Mouse (Mus musculus) T-cell, adult 2 months (primary cell): ENCODE data around the gene Ptgds.

Experiments
- DNase-seq: peaks from one replicate; pipeline ENCODE4 v3.0.0; 2022; ENCODE audit warnings: low spot score

The Ptgds gene

DNA sequence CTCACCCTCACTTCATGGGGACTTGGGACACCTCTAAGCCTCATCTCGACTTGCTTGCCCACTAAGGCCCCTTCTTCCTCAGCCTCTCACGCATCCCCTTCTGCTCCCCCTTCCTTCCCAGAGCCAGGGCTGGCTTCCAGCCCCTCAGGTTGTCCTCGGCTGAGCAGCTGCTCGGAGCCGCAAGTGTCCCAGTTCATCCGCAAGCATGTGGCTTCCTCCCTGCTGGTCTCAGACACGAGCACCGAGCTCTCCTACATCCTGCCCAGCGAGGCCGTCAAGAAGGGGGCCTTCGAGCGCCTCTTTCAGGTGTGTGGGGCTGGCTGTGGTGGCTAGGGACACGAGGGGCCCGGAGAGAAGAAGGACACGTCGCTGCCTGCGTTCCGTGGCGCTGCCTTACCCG is 28.8 kb downstream of the Ptgds start:
- DNase-seq, result no peak

- no peak for DNase-seq
These were observed 33.5 kb downstream of the Ptgds start for GRCm38 (mm10) chr2:25436286-25436820.

- DNase-seq, result no peak
These were observed 35.6 kb downstream of the Ptgds start for GRCm38 (mm10) chr2:25434292-25434691.

DNA sequence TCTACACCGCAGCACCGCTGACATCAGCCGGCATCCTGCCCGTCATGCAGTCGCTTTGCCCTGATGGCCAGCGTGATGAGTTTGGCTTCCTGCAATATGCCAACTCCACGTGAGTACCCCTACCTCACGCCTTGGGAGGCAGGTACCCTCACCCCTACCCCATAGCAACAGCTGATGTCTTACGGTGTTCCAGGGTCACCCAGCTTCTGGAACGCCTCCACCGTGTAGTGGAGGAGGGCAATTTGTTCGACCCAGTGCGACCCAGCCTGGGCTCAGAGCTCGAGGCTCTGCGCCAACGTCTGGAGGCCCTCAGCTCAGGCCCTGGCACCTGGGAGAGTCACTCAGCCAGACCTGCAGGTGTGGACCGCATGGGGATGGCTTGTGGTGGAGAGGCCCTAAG is 36.7 kb downstream of the Ptgds start:
- DNase-seq, result no peak

GRCm38 (mm10) chr2:25432326-25433098 is 37.3 kb downstream of the Ptgds start:
- DNase-seq, result no peak

GRCm38 (mm10) chr2:25431308-25431855 is 38.5 kb downstream of the Ptgds start:
- no peak for DNase-seq

GRCm38 (mm10) chr2:25430395-25431233 is 39.2 kb downstream of the Ptgds start:
- no peak for DNase-seq

DNA sequence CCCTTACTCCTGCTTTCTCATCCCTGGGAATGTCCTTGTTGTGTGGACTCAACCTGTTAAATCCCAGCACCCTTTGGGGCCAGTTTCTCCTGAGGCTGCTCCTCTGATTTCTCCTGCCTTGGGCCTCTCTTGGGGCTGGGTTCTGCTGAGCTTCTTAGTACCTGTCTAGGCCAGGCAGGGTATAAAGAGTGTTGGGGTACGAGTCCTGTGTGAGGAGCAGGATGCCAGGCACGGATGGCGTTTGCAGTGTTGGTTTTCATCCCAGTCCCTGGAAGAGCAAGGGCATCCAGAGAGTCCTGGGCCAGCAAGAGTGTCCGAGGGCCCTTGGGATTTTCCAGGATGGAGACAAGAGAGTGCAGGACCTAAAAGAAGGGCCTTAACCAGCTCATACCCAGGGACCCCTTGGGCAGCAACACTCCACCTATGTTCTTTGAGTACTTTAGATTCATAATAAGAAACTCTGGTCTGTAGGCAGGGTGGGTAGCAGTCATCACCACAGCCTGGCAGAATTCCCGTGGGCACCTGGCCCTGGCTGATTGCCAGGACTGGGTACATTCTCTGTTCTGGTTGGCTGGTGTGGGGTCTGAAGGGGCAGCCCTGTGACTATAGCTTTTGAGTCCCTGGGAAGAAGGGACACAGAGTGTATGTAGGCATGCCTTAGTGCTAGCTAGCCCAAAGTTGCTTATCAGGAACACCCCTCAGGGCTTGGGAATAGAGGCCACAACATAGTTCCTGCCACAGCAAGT is 40.2 kb downstream of the Ptgds start:
- DNase-seq, result no peak

GRCm38 (mm10) chr2:25428442-25429236 is 41.2 kb downstream of the Ptgds start, which contains the start of gene Abca2:
TSS of gene Abca2 (plus strand) at chr2:25428703.
- DNase-seq, result peak; percentile 94

DNA sequence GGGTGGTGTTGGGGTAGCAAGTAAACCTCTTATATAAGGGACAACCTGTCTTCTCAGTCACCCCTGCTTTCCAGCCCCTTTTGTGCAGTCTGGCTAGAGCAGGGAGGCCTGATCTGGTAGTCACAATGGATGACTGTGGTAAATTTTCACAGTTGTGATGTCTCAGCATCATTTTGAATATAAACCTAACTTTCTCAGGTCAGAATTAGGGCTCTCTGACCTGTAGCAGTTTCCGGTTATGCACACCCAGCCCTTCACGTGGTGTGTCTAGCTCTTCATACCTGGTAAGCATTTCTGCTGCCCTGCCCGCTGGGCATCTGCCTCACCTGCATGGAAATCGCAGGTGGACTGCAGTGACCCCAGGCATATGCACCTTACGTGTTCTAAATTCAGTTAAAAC is 42.6 kb downstream of the Ptgds start:
- no peak for DNase-seq

DNA sequence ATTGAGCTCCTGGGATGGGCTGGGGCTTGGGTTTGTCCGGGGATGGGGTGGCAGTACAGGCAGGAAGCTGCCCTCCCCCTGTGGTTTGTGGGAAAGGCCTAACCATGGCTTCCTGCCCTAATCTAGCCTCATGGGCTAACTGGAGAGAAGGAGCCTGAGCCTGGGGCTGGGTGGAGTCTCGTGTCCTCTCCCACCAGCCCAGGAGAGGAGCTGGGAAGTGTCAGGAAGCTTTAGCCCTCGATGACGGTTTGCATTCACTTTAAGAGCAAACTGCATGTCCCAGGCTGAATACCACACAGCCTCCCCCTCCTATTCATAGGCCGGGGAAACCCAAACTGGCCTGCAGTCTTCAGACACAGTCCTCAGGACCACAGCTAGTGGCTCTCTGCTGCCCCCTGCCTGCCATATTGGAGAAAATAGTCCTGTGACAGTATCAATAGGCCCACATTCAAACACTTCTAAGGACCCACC is 43.1 kb downstream of the Ptgds start:
- DNase-seq, result peak; percentile 63

- DNase-seq, result no peak
These were observed 44.4 kb downstream of the Ptgds start for GRCm38 (mm10) chr2:25425481-25425880.

- DNase-seq, result no peak
These were observed 46.2 kb downstream of the Ptgds start for GRCm38 (mm10) chr2:25423626-25424025.

GRCm38 (mm10) chr2:25422587-25423410 is 47.0 kb downstream of the Ptgds start, which contains the start of gene Fut7:
TSS of gene Fut7 (plus strand) at chr2:25423267.
- DNase-seq, result peak; percentile 64

DNA sequence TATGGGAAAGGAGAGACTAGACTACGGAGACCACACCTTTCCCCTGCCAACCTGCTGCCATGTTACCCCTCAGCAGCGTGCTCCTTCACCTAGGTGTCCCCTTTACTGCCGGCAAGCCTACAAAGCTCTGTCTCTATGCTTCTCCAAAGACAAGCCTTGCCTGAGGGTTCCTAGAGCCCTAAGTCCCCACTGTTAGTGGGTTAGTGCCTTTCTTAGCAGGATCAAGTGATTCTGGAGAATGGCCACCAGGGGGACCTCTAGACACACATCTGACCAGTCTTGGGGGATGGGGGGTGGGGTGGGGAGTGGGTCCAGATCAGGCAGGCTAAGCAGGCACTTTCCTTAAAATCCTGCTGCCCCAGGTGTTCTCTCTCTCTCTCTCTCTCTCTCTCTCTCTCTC is 48.0 kb downstream of the Ptgds start:
- peak; percentile 49 for DNase-seq

- no peak for DNase-seq
These were observed 52.4 kb downstream of the Ptgds start for GRCm38 (mm10) chr2:25417426-25417825.
